Mouse (Mus musculus) small intestine, adult 2 months (tissue): ENCODE data around the gene Cttn.
A peak's percentile ranks its signal among the peaks of the same experiment; 100 is the strongest.

Experiments used
- CTCF ChIP-seq: fragments of 200-500 bp; IDR thresholded peaks from 2 replicates; pipeline ENCODE4 v1.5.1; 2012; ENCODE audit warnings: low read depth, mild to moderate bottlenecking, control low read depth, inconsistent platforms, low read length, moderate library complexity, mixed read lengths; ENCODE audit not compliant: insufficient replicate concordance, insufficient read length; ENCODE audit errors: extremely low read depth
- POLR2A ChIP-seq: fragments of 200-500 bp; IDR thresholded peaks from 2 replicates; pipeline ENCODE4 v1.6.1; 2012; ENCODE audit warnings: low read depth, mild to moderate bottlenecking, control low read depth, inconsistent platforms, low read length, moderate library complexity

DNA sequence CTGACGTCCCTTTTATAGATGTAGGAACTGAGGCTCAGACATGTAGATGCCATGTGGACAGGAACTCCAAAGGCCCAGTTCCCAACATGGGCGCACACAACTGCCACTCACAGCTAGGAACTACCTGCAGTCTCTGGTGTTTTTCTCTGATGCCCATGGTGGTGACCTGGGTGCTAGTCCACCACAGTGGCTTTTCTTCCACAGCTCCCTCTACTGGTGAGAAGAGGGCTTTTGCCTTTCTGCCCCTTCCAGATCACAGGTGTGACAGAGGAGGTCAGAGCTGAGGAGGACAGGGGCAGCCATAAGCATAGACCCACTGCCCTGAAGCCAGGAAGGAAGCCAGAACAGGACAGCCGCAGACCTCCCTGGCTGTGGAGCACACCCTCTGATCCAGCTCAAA is 43.3 kb downstream of the Cttn start:
- TF ChIP-seq POLR2A (no peak), CTCF (peak; percentile 48; the same call in 1 of the 2 replicates)
